Mouse (Mus musculus): Measurements from ENCODE around the gene Mak. TPM values are rescaled to one million over a fixed set of nuclear protein-coding genes. Genes with fewer than 3 reads are reported as not detected.
"Not testable (repeated sequence)": the region's sequence is repeated elsewhere in the genome, so short reads cannot be mapped to it uniquely, and the experiment has no call there.

Gene Mak
- total RNA-seq, 2 experiments from 2014 or later: 0.71 to 1.4 TPM

- peak; percentile 89 to 97 for DNase-seq (ENCODE audit: extremely low spot score in 1 of 2, low spot score in 1 of 2)
Observed at GRCm38 (mm10) chr13:41000926-41001639, 78.4 kb downstream of the Mak start, which contains the start of gene Pak1ip1. Pak1ip1 (plus strand) TSS chr13:41001023.

- DNase-seq (ENCODE audit: extremely low spot score in 1 of 2, low spot score in 1 of 2): peak; percentile 19 to 50
Observed at GRCm38 (mm10) chr13:41000140-41000925, 79.2 kb downstream of the Mak start.

DNA sequence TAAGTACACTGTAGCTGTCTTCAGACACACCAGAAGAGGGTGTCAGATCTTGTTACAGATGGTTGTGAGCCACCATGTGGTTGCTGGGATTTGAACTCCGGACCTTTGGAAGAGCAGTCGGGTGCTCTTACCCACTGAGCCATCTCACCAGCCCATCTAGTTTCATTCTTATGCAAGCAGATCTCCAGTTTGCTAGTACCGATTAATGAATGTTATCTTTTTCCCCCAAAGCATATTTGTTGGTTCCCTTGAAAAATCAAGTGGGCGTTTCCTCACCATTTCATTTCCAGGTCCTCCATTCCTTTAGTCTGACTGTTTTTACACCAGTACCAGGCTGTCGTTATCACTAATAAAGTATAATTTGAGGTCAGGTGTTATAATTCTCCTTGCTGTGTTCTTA, 81.0 kb downstream of the Mak start:
- not testable (repeated sequence) for DNase-seq (ENCODE audit: extremely low spot score in 1 of 2, low spot score in 1 of 2)

- DNase-seq (ENCODE audit: extremely low spot score in 1 of 2, low spot score in 1 of 2): no peak
Observed at GRCm38 (mm10) chr13:40994487-40995263, 84.8 kb downstream of the Mak start.

- no peak for DNase-seq (ENCODE audit: extremely low spot score in 1 of 2, low spot score in 1 of 2)
Observed at GRCm38 (mm10) chr13:40988418-40988817, 91.1 kb downstream of the Mak start.

DNA sequence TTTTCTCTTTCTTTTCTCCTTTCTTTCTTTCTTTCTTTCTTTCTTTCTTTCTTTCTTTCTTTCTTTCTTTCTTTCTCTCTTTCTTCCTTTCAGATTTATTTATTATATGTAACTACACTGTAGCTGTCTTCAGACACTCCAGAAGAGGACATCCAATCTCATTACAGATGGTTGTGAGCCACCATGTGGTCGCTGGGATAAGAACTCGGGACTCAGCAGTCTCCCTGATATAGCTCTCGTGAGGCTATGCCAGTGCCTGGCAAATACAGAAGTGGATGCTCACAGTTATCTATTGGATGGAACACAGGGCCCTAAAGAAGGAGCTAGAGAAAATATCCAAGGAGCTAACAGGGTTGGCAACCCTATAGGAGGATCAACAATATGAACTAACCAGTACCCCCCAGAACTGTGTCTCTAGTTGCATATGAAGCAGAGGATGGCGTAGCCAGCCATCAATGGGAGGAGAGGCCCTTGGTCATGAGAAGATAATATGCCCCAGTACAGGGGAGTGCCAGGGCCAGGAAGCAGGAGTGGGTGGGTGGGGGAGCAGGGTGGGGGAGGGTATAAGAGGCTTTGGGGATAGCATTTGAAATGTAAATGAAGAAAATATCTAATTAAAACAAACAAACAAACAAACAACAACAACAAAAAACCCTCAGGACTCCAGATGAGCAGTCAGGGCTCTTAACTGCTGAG, 91.8 kb downstream of the Mak start:
- DNase-seq (ENCODE audit: extremely low spot score in 1 of 2, low spot score in 1 of 2): not testable (repeated sequence)

DNA sequence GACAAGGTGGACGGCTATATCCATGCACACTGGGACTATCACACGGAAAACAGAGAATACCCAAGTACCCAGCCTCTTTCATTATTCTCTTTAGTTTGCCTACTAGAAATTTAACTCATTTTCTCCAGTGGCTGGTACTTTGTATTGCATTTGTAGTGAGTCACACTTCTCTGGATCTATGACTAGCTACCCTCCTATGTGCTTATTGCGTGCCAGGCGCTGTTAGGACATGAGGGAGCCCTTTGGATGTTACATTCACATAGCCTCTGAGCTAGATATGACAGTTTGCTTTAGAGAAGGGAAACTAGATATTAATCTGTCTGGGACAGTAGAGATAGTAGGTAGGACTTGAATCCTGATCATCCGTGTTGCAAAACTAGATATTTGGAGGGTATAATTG, 93.4 kb downstream of the Mak start:
- DNase-seq (ENCODE audit: extremely low spot score in 1 of 2, low spot score in 1 of 2): no peak

DNA sequence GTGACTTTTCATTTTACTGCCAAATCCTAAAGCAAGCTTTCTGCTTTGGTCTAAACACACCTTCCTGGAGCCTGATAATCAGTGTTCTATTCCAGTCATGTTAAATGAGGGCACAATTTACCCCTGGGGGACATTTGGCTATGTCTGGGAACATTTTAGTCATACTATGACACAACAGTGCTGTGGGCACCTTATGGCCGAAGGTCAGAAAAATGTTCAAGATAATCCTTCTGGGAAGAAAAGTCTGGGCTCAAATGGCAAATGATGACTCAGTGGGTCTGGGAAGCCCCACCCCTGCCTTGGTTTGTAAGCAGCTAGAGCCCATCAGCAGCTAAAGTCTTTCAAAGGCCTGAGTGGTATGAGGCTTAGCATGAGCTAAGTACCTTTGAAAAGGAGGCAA, 96.7 kb downstream of the Mak start:
- DNase-seq (ENCODE audit: extremely low spot score in 1 of 2, low spot score in 1 of 2): no peak

DNA sequence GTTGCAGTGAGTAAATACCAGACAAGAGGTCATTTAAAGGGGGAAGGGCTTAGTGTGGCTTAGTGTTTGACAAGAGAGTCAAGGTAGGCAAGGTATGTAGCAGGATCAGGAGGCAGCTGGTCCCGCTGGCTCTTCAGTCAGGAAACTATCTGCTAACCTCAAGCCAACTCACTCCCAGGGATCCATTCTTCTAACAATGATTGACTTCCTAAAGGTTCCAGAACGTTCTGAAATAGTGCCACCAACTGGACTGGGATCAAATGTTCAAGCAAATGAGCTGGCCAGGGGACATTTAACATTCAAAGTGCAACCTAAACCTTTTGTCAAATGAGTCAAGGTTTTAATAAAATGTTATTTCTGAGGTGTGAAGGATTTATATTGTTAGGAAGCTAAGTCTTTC, 100.2 kb downstream of the Mak start:
- DNase-seq (ENCODE audit: extremely low spot score in 1 of 2, low spot score in 1 of 2): no peak

GRCm38 (mm10) chr13:40978652-40979051, 100.9 kb downstream of the Mak start:
- DNase-seq (ENCODE audit: extremely low spot score in 1 of 2, low spot score in 1 of 2): no peak

GRCm38 (mm10) chr13:40977609-40978008, 101.9 kb downstream of the Mak start:
- peak in 1 of 2 experiments; percentile 51 for DNase-seq (ENCODE audit: extremely low spot score in 1 of 2, low spot score in 1 of 2)

Other genes starting within 250 kb of the Mak start
- 10 to 100 TPM; 17.0 to 17.5 TPM for gene Gcnt2, start 220.0 kb downstream of the Mak start, total RNA-seq (2021)
- gene Pak1ip1, start 78.7 kb downstream of the Mak start, total RNA-seq (2021): 10 to 100 TPM; 40.5 to 44.7 TPM
- gene Tmem14c, start 63.4 kb downstream of the Mak start, total RNA-seq (2021): 10 to 100 TPM; 57.8 to 65.9 TPM
- not detected for gene Gcm2, start 31.3 kb upstream of the Mak start, total RNA-seq (2021)
- not detected for gene Sycp2l, start 34.6 kb upstream of the Mak start, total RNA-seq (2021)
- gene Elovl2, start 140.7 kb upstream of the Mak start, total RNA-seq (2021): 10 to 100 TPM; 21.9 to 22.4 TPM
- gene Smim13, start 170.1 kb upstream of the Mak start, total RNA-seq (2021): 100 to 1,000 TPM; 140 to 149 TPM
- not detected for gene Gm17364, start 194.3 kb upstream of the Mak start, total RNA-seq (2021)

All from layer of hippocampus, postnatal 25 days (tissue).